Mouse (Mus musculus): ENCODE data around the gene Sfn. TPM values are rescaled to one million over a fixed set of nuclear protein-coding genes. Genes with fewer than 3 reads are reported as not detected.

The Sfn gene
- polyA plus RNA-seq, 1 experiment from 2014 or later = 3.9 TPM

DNA sequence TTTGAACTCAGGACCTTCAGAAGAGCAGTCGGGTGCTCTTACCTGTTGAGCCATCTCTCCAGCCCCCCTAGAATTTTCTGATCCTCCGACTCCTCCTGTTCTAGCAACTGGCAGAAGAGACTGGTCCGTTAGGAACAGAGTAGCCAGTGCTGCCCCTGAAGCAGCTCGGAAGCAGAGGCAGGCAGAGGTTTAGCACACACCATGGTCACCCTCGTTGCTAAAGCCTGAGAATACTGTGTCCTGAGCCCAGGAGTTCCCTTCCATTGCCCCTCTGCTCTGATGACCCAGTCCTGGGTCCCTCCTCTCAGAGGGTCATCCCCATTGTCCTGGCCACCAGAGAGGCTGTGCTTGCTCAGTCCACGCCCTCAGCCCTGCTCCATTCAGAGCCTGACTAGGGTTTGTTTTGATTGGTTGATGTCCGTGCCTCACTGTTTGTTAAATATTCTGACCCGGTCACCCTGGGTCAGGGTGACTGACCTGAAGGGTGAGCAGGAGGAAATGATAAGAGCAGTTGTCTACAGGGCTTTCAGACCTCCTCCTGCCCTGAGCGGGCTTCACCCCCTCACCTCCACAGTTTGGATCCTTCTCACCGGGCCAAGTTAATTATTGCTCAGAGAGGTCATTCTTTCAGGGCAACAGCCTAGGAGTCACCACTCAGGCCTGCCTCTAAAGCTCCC is 44.8 kb downstream of the Sfn start:
- Histone ChIP-seq H3K9ac (no peak overlapping the region), H3K9me3 (ENCODE audit: control insufficient read depth, low read length) (no peaks in the 10 kb centered on the region), H3K36me3 (replicated peaks; ENCODE audit: control insufficient read depth, insufficient read depth) (no peaks in the 10 kb centered on the region), H3K27ac (no peak overlapping the region), H3K4me3 (replicated peaks; ENCODE audit: low read length) (no peak overlapping the region), H3K4me2 (replicated peaks) (no peak overlapping the region), H3K4me1 (replicated peaks; ENCODE audit: control insufficient read depth, insufficient read depth, low read length) (no peaks in the 10 kb centered on the region), H3K27me3 (ENCODE audit: control insufficient read depth, insufficient read depth, low read length) (no peaks in the 10 kb centered on the region)
- DNase-seq (ENCODE audit: low spot score) = no peak
- ATAC-seq (ENCODE audit: low FRiP score) = no peak
- 29% methylated on average over 10 of the region's 10 CpGs for WGBS

DNA sequence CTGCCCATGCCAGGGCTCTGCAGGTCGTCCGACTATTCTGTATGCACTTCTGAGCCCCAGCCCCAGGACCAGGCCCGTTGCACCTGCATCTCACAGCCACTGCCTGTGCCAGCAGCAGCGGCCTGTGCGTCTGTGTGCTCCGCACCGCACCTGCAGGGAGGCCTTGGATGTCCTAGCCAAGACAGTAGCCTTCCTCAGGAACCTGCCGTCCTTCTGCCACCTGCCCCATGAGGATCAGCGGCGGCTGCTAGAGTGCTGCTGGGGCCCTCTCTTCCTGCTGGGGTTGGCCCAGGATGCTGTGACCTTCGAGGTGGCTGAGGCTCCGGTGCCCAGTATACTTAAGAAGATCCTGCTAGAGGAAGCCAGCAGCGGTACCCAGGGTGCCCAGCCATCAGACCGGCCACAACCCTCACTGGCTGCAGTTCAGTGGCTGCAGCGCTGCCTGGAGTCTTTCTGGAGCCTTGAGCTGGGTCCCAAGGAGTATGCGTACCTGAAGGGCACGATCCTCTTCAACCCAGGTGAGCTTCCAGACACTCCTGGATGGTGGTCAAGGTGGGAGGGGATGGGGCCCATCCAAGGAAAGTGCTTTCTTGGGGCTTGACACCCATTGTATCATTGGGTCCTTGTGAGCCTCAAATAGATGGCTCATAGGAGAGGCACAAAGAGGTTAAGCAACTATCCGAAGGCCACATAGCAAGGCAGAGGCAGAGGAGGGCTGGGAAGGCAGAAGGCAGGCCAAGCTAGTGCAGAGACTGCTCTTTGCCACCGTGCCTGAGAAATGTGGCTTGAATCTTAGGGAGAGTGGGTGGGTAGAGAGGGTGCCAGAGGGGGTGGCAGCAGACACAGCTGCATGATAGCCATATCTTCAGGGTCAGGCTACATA is 48.3 kb downstream of the Sfn start:
- no peak for DNase-seq (ENCODE audit: low spot score)
- Histone ChIP-seq H3K27me3 (ENCODE audit: control insufficient read depth, insufficient read depth, low read length) (no peaks in the 10 kb centered on the region), H3K36me3 (replicated peaks; ENCODE audit: control insufficient read depth, insufficient read depth) (no peaks in the 10 kb centered on the region), H3K4me2 (replicated peaks) (no peak overlapping the region), H3K4me3 (replicated peaks; ENCODE audit: low read length) (no peak overlapping the region), H3K27ac (no peak overlapping the region), H3K9ac (no peak overlapping the region), H3K9me3 (ENCODE audit: control insufficient read depth, low read length) (no peaks in the 10 kb centered on the region), H3K4me1 (replicated peaks; ENCODE audit: control insufficient read depth, insufficient read depth, low read length) (no peaks in the 10 kb centered on the region)
- 77% methylated on average over 19 of the region's 19 CpGs for WGBS
- no peak for ATAC-seq (ENCODE audit: low FRiP score)

DNA sequence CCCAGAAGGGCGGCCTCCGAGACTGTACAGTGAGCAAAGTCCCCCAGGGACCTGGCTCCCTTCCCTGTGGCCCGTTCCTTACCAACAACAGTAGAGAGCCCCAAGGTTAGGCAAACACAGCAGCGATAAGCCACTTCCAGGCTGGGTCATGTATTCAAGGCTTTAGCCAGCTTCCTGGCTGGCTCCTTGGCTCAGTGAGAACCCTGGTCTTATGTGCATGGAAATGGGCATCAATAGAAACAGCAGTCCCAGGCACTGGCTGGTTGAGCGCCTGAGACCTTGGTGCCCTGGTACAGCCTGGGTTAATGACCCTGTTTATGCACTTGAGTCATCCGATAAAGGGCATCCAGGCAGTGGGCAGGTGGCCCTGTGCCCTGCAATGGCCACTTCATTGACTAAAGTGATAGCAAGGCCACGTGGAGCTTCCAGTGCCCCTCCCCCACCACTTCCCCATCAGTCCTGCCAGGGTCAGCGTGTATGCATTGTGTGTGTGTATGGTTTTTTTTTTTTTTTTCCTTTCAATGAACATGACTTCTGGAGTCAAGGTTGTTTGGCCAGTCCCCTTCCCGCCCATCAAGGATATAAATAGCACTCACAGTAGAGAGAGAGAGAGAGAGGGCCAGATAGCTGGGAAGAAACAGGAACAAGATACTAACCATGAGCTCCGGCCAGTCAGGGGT is 49.1 kb downstream of the Sfn start, which contains the start of gene Nr0b2:
TSS of gene Nr0b2 (plus strand) at position 609 of the 680 bp plus-strand sequence.
- ATAC-seq (ENCODE audit: low FRiP score) = no peak
- no peaks in the 10 kb centered on the region for H3K27me3 ChIP-seq (ENCODE audit: control insufficient read depth, insufficient read depth, low read length)
- WGBS = 68% methylated on average over 10 of the region's 10 CpGs

DNA sequence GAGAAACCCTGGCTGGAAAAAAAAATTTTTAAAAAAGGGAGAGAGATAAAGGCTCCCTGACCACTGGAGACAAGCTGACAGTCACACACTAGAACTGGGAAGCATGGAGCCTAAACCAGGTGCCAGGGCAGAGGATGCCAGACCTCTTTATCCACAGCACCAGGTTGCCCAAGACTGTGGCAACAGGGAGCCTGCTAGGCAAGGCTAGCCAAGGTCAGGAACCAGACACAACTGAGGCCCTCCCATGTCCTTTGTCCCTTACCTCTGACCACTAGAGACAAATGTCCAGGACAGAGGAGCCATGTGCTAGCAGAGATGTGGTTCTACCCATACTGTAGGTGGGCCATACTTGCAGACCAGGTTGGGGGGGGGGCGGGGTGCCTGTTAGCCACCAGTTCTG is 49.9 kb downstream of the Sfn start:
- H3K27ac ChIP-seq = no peak overlapping the region
- H3K9ac ChIP-seq = no peak overlapping the region
- no peak overlapping the region for H3K4me3 ChIP-seq (replicated peaks; ENCODE audit: low read length)
- DNase-seq (ENCODE audit: low spot score) (no peak), ATAC-seq (ENCODE audit: low FRiP score) (no peak)
- H3K9me3 ChIP-seq (ENCODE audit: control insufficient read depth, low read length) = no peaks in the 10 kb centered on the region
- 88% methylated on average over 1 of the region's 1 CpGs for WGBS
- H3K4me2 ChIP-seq (replicated peaks) = no peak overlapping the region
- no peaks in the 10 kb centered on the region for H3K27me3 ChIP-seq (ENCODE audit: control insufficient read depth, insufficient read depth, low read length)
- H3K4me1 ChIP-seq (replicated peaks; ENCODE audit: control insufficient read depth, insufficient read depth, low read length) = no peaks in the 10 kb centered on the region
- H3K36me3 ChIP-seq (replicated peaks; ENCODE audit: control insufficient read depth, insufficient read depth) = no peaks in the 10 kb centered on the region

More for the DNA sequence above, 49.1 kb downstream of the Sfn start, which contains the start of gene Nr0b2:
- DNase-seq (ENCODE audit: low spot score) = no peak
- Histone ChIP-seq H3K36me3 (replicated peaks; ENCODE audit: control insufficient read depth, insufficient read depth) (no peaks in the 10 kb centered on the region), H3K4me2 (replicated peaks) (no peak within 1 kb of the TSS), H3K27ac (no peak within 1 kb of the TSS), H3K4me3 (replicated peaks; ENCODE audit: low read length) (no peak within 1 kb of the TSS), H3K9me3 (ENCODE audit: control insufficient read depth, low read length) (no peaks in the 10 kb centered on the region), H3K9ac (no peak within 1 kb of the TSS), H3K4me1 (replicated peaks; ENCODE audit: control insufficient read depth, insufficient read depth, low read length) (no peaks in the 10 kb centered on the region)

Small RNA genes within 50 kb of the gene (microRNA-seq; reads per million reads assigned to microRNA genes)
- not detected for gene Gm23158

Other genes with a start within 250 kb of the Sfn start
- 25.6 and 27.0 TPM in 2 replicates for gene Wdtc1, start 248.7 kb downstream of the Sfn start, polyA plus RNA-seq (2014; fragmentation: Nextera tagmentation; extraction: Ambion mirVana)
- 8.5 and 9.0 TPM in 2 replicates for gene Slc9a1, start 232.5 kb downstream of the Sfn start, polyA plus RNA-seq (2014; fragmentation: Nextera tagmentation; extraction: Ambion mirVana)
- 0.09 and 0.16 TPM in 2 replicates for gene Tent5b, start 122.0 kb downstream of the Sfn start, polyA plus RNA-seq (2014; fragmentation: Nextera tagmentation; extraction: Ambion mirVana)
- 12.3 and 14.8 TPM in 2 replicates for gene Trnp1, start 103.6 kb downstream of the Sfn start, polyA plus RNA-seq (2014; fragmentation: Nextera tagmentation; extraction: Ambion mirVana)
- 0.16 TPM in 1 of 2 replicates, not detected in the other for gene Kdf1, start 83.2 kb downstream of the Sfn start, polyA plus RNA-seq (2014; fragmentation: Nextera tagmentation; extraction: Ambion mirVana)
- 170 and 176 TPM in 2 replicates for gene Nudc, start 56.2 kb downstream of the Sfn start, polyA plus RNA-seq (2014; fragmentation: Nextera tagmentation; extraction: Ambion mirVana)
- gene Nr0b2, start 48.8 kb downstream of the Sfn start, polyA plus RNA-seq (2014; fragmentation: Nextera tagmentation; extraction: Ambion mirVana) = not detected in 2 replicates
- gene Gpatch3, start 27.4 kb downstream of the Sfn start, polyA plus RNA-seq (2014; fragmentation: Nextera tagmentation; extraction: Ambion mirVana) = 6.2 and 7.5 TPM in 2 replicates
- gene Gpn2, start 17.8 kb downstream of the Sfn start, polyA plus RNA-seq (2014; fragmentation: Nextera tagmentation; extraction: Ambion mirVana) = 19.7 and 20.4 TPM in 2 replicates
- 3.0 and 3.9 TPM in 2 replicates for gene Zdhhc18, start 48.0 kb upstream of the Sfn start, polyA plus RNA-seq (2014; fragmentation: Nextera tagmentation; extraction: Ambion mirVana)
- 9.9 and 10.1 TPM in 2 replicates for gene Pigv, start 70.5 kb upstream of the Sfn start, polyA plus RNA-seq (2014; fragmentation: Nextera tagmentation; extraction: Ambion mirVana)
- 35.5 and 37.8 TPM in 2 replicates for gene Arid1a, start 154.6 kb upstream of the Sfn start, polyA plus RNA-seq (2014; fragmentation: Nextera tagmentation; extraction: Ambion mirVana)

All from hindbrain, embryonic 14.5 days (tissue).